Mouse (Mus musculus): ENCODE data around the gene Skap1. TPM values are rescaled to one million over a fixed set of nuclear protein-coding genes. Genes with fewer than 3 reads are reported as not detected.
"Not testable (repeated sequence)": the region's sequence is repeated elsewhere in the genome, so short reads cannot be mapped to it uniquely, and the experiment has no call there.

Gene Skap1
- polyA plus RNA-seq, 1 experiment from 2014 or later = 7.6 TPM

GRCm38 (mm10) chr11:96776968-96777962 is 312.9 kb downstream of the Skap1 start, which contains the start of gene Snx11:
TSS of gene Snx11 (minus strand) at chr11:96777559.
- Histone ChIP-seq H3K27me3 (ENCODE audit: insufficient read depth, low read length) (no peaks in the 10 kb centered on the region), H3K4me3 (replicated peaks; ENCODE audit: low read depth, low read length) (peak within 1 kb of the TSS; percentile 64), H3K4me2 (ENCODE audit: low read length) (peak within 1 kb of the TSS; percentile 90), H3K9me3 (replicated peaks; ENCODE audit: low read length) (no peaks in the 10 kb centered on the region), H3K9ac (ENCODE audit: low read depth, low read length) (peak within 1 kb of the TSS; percentile 60), H3K36me3 (ENCODE audit: insufficient read depth, low read length) (peaks cover 11% of the 10 kb centered on the region; the same call in 1 of the 2 replicates), H3K4me1 (replicated peaks; ENCODE audit: insufficient read depth, low read length) (peaks cover 7% of the 10 kb centered on the region), H3K27ac (peak within 1 kb of the TSS; percentile 75)
- peak; percentile 99 for DNase-seq (ENCODE audit: low spot score)
- WGBS = 1% methylated on average over 59 of the region's 59 CpGs
- peak; percentile 84 for TF ChIP-seq CTCF (IDR thresholded peaks at IDR 0.05; ENCODE audit: low read depth)
- peak; percentile 100 for ATAC-seq (replicated peaks; ENCODE audit: low FRiP score, low read depth)

DNA sequence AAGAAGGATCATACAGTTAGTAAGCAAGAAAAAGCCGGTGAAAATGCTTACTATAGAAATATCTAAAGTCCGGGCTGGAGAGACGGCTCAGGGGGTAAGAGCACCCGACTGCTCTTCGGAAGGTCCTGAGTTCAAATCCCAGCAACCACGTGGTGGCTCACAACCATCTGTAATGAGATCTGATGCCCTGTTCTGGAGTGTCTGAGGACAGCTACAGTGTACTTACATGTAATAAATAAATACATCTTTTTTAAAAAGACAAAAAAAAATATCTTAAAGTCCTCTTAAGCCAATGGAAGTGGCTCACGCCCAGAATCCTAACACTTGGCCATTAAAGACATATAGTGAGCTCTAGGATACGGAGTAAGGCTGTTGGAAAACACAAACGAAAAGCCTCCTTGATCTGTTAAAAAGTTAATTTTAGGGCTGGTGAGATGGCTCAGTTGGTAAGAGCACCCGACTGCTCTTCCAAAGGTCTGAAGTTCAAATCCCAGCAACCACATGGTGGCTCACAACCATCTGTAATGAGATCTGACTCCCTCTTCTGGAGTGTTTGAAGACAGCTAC is 313.8 kb downstream of the Skap1 start:
- H3K9ac ChIP-seq (ENCODE audit: low read depth, low read length) = peak overlapping the region; percentile 33; the same call in 1 of the 2 replicates
- H3K36me3 ChIP-seq (ENCODE audit: insufficient read depth, low read length); ATAC-seq (replicated peaks; ENCODE audit: low FRiP score, low read depth); H3K4me1 ChIP-seq (replicated peaks; ENCODE audit: insufficient read depth, low read length); H3K9me3 ChIP-seq (replicated peaks; ENCODE audit: low read length); H3K27me3 ChIP-seq (ENCODE audit: insufficient read depth, low read length); DNase-seq (ENCODE audit: low spot score): not testable (repeated sequence)
- WGBS = 68% methylated on average over 10 of the region's 10 CpGs
- peak overlapping the region; percentile 72 for H3K27ac ChIP-seq
- peak overlapping the region; percentile 90 for H3K4me2 ChIP-seq (ENCODE audit: low read length)
- H3K4me3 ChIP-seq (replicated peaks; ENCODE audit: low read depth, low read length) = peak overlapping the region; percentile 64; the same call in 1 of the 2 replicates

DNA sequence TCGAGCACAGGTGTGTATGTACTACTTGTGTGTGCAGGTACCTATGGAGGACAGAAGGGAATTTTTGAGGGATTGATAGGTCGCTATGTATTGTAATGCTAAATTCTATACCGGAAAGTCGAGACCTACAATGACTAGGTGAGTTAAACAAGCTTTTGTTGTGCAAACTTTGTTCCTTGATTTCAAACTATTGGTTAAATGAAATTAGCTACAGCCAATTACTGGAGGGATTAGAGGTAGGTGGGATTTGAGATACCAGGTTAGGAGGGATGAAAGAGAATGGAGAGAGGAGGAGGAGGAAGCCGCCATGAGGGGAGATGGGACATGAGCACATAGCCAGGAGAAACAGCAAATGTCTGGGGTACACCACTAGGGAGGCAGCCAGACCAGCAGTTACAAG is 315.9 kb downstream of the Skap1 start:
- WGBS = 75% methylated on average over 5 of the region's 5 CpGs
- no peak for ATAC-seq (replicated peaks; ENCODE audit: low FRiP score, low read depth)
- H3K36me3 ChIP-seq (ENCODE audit: insufficient read depth, low read length) = no peaks in the 10 kb centered on the region
- no peaks in the 10 kb centered on the region for H3K9me3 ChIP-seq (replicated peaks; ENCODE audit: low read length)
- peaks cover 7% of the 10 kb centered on the region for H3K4me1 ChIP-seq (replicated peaks; ENCODE audit: insufficient read depth, low read length)
- H3K27ac ChIP-seq = no peak overlapping the region
- H3K9ac ChIP-seq (ENCODE audit: low read depth, low read length) = no peak overlapping the region
- no peak for DNase-seq (ENCODE audit: low spot score)
- no peak overlapping the region for H3K4me3 ChIP-seq (replicated peaks; ENCODE audit: low read depth, low read length)
- no peaks in the 10 kb centered on the region for H3K27me3 ChIP-seq (ENCODE audit: insufficient read depth, low read length)
- no peak overlapping the region for H3K4me2 ChIP-seq (ENCODE audit: low read length)
- no peak for TF ChIP-seq CTCF (IDR thresholded peaks at IDR 0.05; ENCODE audit: low read depth)

- Histone ChIP-seq H3K27ac (no peak overlapping the region), H3K36me3 (ENCODE audit: insufficient read depth, low read length) (no peaks in the 10 kb centered on the region), H3K4me1 (replicated peaks; ENCODE audit: insufficient read depth, low read length) (peaks cover 4% of the 10 kb centered on the region), H3K27me3 (ENCODE audit: insufficient read depth, low read length) (no peaks in the 10 kb centered on the region), H3K9ac (ENCODE audit: low read depth, low read length) (no peak overlapping the region), H3K9me3 (replicated peaks; ENCODE audit: low read length) (no peaks in the 10 kb centered on the region), H3K4me3 (replicated peaks; ENCODE audit: low read depth, low read length) (no peak overlapping the region), H3K4me2 (ENCODE audit: low read length) (no peak overlapping the region)
- no peak for DNase-seq (ENCODE audit: low spot score)
- ATAC-seq (replicated peaks; ENCODE audit: low FRiP score, low read depth) = no peak
- peak; percentile 65 for TF ChIP-seq CTCF (IDR thresholded peaks at IDR 0.05; ENCODE audit: low read depth)
- 69% methylated on average over 2 of the region's 2 CpGs for WGBS
Observed at GRCm38 (mm10) chr11:96781425-96781824, 317.0 kb downstream of the Skap1 start.

DNA sequence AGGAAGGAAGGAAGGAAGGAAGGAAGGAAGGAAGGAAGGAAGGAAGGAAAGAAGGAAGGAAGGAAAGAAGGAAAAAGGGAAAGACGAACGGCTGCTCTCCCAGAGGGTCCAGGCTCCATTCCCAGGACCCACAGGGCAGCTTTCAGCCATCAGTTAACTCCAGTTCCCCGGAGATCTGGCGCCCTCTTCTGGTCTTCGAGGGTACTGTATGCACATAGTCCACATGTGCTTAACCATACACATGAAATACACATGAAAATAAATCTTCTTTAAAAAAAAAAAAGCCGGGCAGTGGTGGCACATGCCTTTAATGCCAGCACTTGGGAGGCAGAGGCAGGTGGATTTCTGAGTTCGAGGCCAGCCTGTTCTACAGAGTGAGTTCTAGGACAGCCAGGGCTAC is 320.5 kb downstream of the Skap1 start:
- not testable (repeated sequence) for H3K4me3 ChIP-seq (replicated peaks; ENCODE audit: low read depth, low read length); H3K9ac ChIP-seq (ENCODE audit: low read depth, low read length); H3K27me3 ChIP-seq (ENCODE audit: insufficient read depth, low read length); H3K9me3 ChIP-seq (replicated peaks; ENCODE audit: low read length); H3K4me2 ChIP-seq (ENCODE audit: low read length); H3K36me3 ChIP-seq (ENCODE audit: insufficient read depth, low read length); H3K4me1 ChIP-seq (replicated peaks; ENCODE audit: insufficient read depth, low read length); ATAC-seq (replicated peaks; ENCODE audit: low FRiP score, low read depth); H3K27ac ChIP-seq
- TF ChIP-seq CTCF (IDR thresholded peaks at IDR 0.05; ENCODE audit: low read depth) = peak; percentile 78
- DNase-seq (ENCODE audit: low spot score) = peak; percentile 69
- WGBS = 17% methylated on average over 7 of the region's 7 CpGs

DNA sequence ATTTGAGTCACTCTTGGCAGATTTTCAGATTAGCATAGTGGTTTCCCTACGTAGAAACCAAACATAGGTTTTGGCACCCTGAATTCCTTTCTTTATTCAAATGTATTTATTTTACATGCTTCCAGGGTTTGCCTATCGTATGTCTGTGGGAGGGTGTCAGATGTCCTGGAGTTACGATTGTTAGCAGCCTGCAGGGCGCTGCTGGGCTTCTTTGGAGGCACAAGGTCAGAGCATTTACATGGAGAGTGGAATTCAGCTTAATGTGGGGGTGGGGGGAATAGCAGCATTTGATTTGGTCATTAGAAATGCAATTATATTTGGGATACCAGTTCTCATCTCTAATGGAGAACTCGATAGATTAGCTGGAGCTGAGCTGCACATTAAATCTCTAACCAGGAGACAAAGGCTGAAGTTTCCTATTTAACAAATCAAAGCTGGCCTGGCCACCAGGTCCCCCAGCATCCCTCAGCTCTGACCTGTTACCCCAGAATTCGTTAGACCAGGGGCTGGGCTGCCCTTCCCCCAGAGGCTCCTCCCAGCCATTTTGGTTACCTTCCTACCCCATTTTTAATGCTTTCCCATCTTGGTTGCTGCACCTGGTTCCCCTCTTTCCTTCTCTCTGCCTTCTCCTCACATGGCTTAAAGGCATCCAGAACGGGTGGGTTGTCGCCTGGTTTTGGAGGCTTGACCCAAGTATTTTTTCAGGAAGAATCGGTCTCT is 322.5 kb downstream of the Skap1 start:
- Histone ChIP-seq H3K9ac (ENCODE audit: low read depth, low read length) (no peak overlapping the region), H3K27ac (no peak overlapping the region), H3K27me3 (ENCODE audit: insufficient read depth, low read length) (no peaks in the 10 kb centered on the region), H3K4me2 (ENCODE audit: low read length) (no peak overlapping the region), H3K9me3 (replicated peaks; ENCODE audit: low read length) (no peaks in the 10 kb centered on the region), H3K4me1 (replicated peaks; ENCODE audit: insufficient read depth, low read length) (peaks cover 12% of the 10 kb centered on the region), H3K4me3 (replicated peaks; ENCODE audit: low read depth, low read length) (no peak overlapping the region), H3K36me3 (ENCODE audit: insufficient read depth, low read length) (no peaks in the 10 kb centered on the region)
- no peak for ATAC-seq (replicated peaks; ENCODE audit: low FRiP score, low read depth)
- TF ChIP-seq CTCF (IDR thresholded peaks at IDR 0.05; ENCODE audit: low read depth) = no peak
- peak; percentile 64 for DNase-seq (ENCODE audit: low spot score)
- WGBS = 29% methylated on average over 9 of the region's 9 CpGs

Measured in kidney, postnatal 0 days (tissue).